Mouse (Mus musculus) testis, postnatal 14 days (tissue): Measurements from ENCODE around the gene Ctbp1.
A peak's percentile ranks its signal among the peaks of the same experiment; 100 is the strongest.

Experiments used
- DNase-seq: peaks from one replicate; pipeline ENCODE4 v3.0.0; 2021; ENCODE audit warnings: low spot score

The Ctbp1 gene

GRCm38 (mm10) chr5:33274953-33275454 is at the start of gene Ctbp1:
TSS of gene Ctbp1 (minus strand) at chr5:33274994.
- DNase-seq: peak; percentile 93

- no peak for DNase-seq
Observed at GRCm38 (mm10) chr5:33324491-33324890, 49.7 kb upstream of the Ctbp1 start.

- no peak for DNase-seq
Observed at GRCm38 (mm10) chr5:33312192-33312591, 37.4 kb upstream of the Ctbp1 start.

GRCm38 (mm10) chr5:33310704-33311462 is 36.1 kb upstream of the Ctbp1 start:
- no peak for DNase-seq

GRCm38 (mm10) chr5:33301801-33302200 is 27.0 kb upstream of the Ctbp1 start:
- no peak for DNase-seq

- DNase-seq: no peak
Observed at GRCm38 (mm10) chr5:33297164-33297563, 22.4 kb upstream of the Ctbp1 start.

GRCm38 (mm10) chr5:33293796-33294430 is 19.1 kb upstream of the Ctbp1 start:
- no peak for DNase-seq

GRCm38 (mm10) chr5:33283951-33284350 is 9.2 kb upstream of the Ctbp1 start:
- DNase-seq: no peak

- DNase-seq: no peak
Observed at GRCm38 (mm10) chr5:33281428-33281827, 6.6 kb upstream of the Ctbp1 start.

- no peak for DNase-seq
Observed at GRCm38 (mm10) chr5:33278950-33279349, 4.2 kb upstream of the Ctbp1 start.

- DNase-seq: no peak
Observed at GRCm38 (mm10) chr5:33277286-33277685, 2.5 kb upstream of the Ctbp1 start.

- DNase-seq: no peak
Observed at GRCm38 (mm10) chr5:33275754-33276153, 960 bp upstream of the Ctbp1 start.

- peak; percentile 90 for DNase-seq
Observed at GRCm38 (mm10) chr5:33274085-33274952, 475 bp downstream of the Ctbp1 start.

- no peak for DNase-seq
Observed at GRCm38 (mm10) chr5:33273777-33274084, 1.1 kb downstream of the Ctbp1 start.

- DNase-seq: no peak
Observed at GRCm38 (mm10) chr5:33272845-33273776, 1.7 kb downstream of the Ctbp1 start.

GRCm38 (mm10) chr5:33272146-33272545 is 2.6 kb downstream of the Ctbp1 start:
- no peak for DNase-seq

- DNase-seq: no peak
Observed at GRCm38 (mm10) chr5:33270568-33270967, 4.2 kb downstream of the Ctbp1 start.

- no peak for DNase-seq
Observed at GRCm38 (mm10) chr5:33254416-33254815, 20.4 kb downstream of the Ctbp1 start.

GRCm38 (mm10) chr5:33248186-33248585 is 26.6 kb downstream of the Ctbp1 start:
- DNase-seq: no peak

- DNase-seq: no peak
Observed at GRCm38 (mm10) chr5:33247387-33247786, 27.4 kb downstream of the Ctbp1 start.

GRCm38 (mm10) chr5:33245701-33246100 is 29.1 kb downstream of the Ctbp1 start:
- DNase-seq: peak; percentile 58
